In genomic region chr8:88605361-88606040, GRCm38 (mm10) we compare ENCODE assay signal across 12 mouse cellular contexts. TPM values are rescaled to one million over a fixed set of nuclear protein-coding genes. Genes with fewer than 3 reads are reported as not detected.
DNase-seq lines count a peak whose midpoint lies in the region; ATAC-seq lines count a peak whose summit lies in the region.
"Had no signal": no experiment of that assay in that cellular context is flagged by ENCODE, and none has a peak within 500 bp of the region (broad histone marks: within the 10 kb centered on the region; RNA-seq: fewer than 3 reads in every experiment).

No protein-coding gene starts in this region.

- no peak for ATAC-seq in forebrain, embryonic 14.5 days
- ATAC-seq in forebrain, embryonic 15.5 days (replicated peaks): no peak
- no peak for ATAC-seq in midbrain, embryonic 11.5 days (ENCODE audit: low FRiP score)
- no peak for ATAC-seq in midbrain, embryonic 16.5 days
- peak; percentile 58 to 61 for ATAC-seq in hematopoietic stem cell, adult 5-6 weeks (replicated peaks in 1 of 2; ENCODE audit: insufficient read depth in 1 of 2, low FRiP score in 2 of 2, low TSS enrichment in 1 of 2, low read depth in 1 of 2, poor library complexity in 2 of 2, severe bottlenecking in 2 of 2)
- ATAC-seq: CD4-positive, CD25-positive, alpha-beta regulatory T cell, adult 4 months had no signal

- WGBS in forebrain, embryonic 14.5 days: 47% methylated on average over 13 of the region's 13 CpGs
- 50% methylated on average over 13 of the region's 13 CpGs for WGBS in forebrain, embryonic 15.5 days
- WGBS in midbrain, embryonic 11.5 days: 35% methylated on average over 13 of the region's 13 CpGs
- 34% methylated on average over 13 of the region's 13 CpGs for WGBS in midbrain, embryonic 16.5 days

- H3K27me3 ChIP-seq in forebrain, embryonic 14.5 days (replicated peaks; ENCODE audit: control insufficient read depth, insufficient read depth, low read length): no peaks in the 10 kb centered on the region
- no peaks in the 10 kb centered on the region for H3K27me3 ChIP-seq in forebrain, embryonic 15.5 days
- H3K27me3 ChIP-seq in midbrain, embryonic 11.5 days (ENCODE audit: control insufficient read depth, insufficient read depth, low read length): no peaks in the 10 kb centered on the region
- H3K27me3 ChIP-seq in midbrain, embryonic 16.5 days (ENCODE audit: control insufficient read depth, insufficient read depth, low read depth, low read length): no peaks in the 10 kb centered on the region
- H3K27me3 ChIP-seq: liver, embryonic 15.5 days had no signal

- no peak overlapping the region for H3K4me2 ChIP-seq in forebrain, embryonic 14.5 days (ENCODE audit: low read length)
- no peak overlapping the region for H3K4me2 ChIP-seq in forebrain, embryonic 15.5 days (replicated peaks)
- H3K4me2 ChIP-seq in midbrain, embryonic 11.5 days: no peak overlapping the region
- H3K4me2 ChIP-seq in midbrain, embryonic 16.5 days (ENCODE audit: low read length): no peak overlapping the region
- H3K4me2 ChIP-seq: liver, embryonic 15.5 days had no signal

- H3K9me3 ChIP-seq in forebrain, embryonic 14.5 days (replicated peaks; ENCODE audit: control insufficient read depth, low read length): no peaks in the 10 kb centered on the region; the same call in 1 of the 2 replicates
- no peaks in the 10 kb centered on the region for H3K9me3 ChIP-seq in forebrain, embryonic 15.5 days
- H3K9me3 ChIP-seq in midbrain, embryonic 11.5 days (ENCODE audit: control insufficient read depth, low read length): peaks cover 7% of the 10 kb centered on the region; the same call in 1 of the 2 replicates
- H3K9me3 ChIP-seq in midbrain, embryonic 16.5 days (replicated peaks; ENCODE audit: control insufficient read depth, low read length, poor library complexity, severe bottlenecking): no peaks in the 10 kb centered on the region; the same call in 1 of the 2 replicates
- H3K9me3 ChIP-seq: liver, embryonic 15.5 days had no signal

- no peak overlapping the region for H3K9ac ChIP-seq in forebrain, embryonic 14.5 days (ENCODE audit: low read length)
- no peak overlapping the region for H3K9ac ChIP-seq in forebrain, embryonic 15.5 days (replicated peaks)
- H3K9ac ChIP-seq in midbrain, embryonic 11.5 days (ENCODE audit: low read length): no peak overlapping the region
- H3K9ac ChIP-seq in midbrain, embryonic 16.5 days (ENCODE audit: low read depth, low read length): no peak overlapping the region
- H3K9ac ChIP-seq: liver, embryonic 15.5 days had no signal

- H3K36me3 ChIP-seq in forebrain, embryonic 14.5 days (ENCODE audit: control insufficient read depth, insufficient read depth, low read length): no peaks in the 10 kb centered on the region
- H3K36me3 ChIP-seq in forebrain, embryonic 15.5 days: no peaks in the 10 kb centered on the region
- no peaks in the 10 kb centered on the region for H3K36me3 ChIP-seq in midbrain, embryonic 11.5 days (ENCODE audit: control insufficient read depth, insufficient read depth, low read length)
- no peaks in the 10 kb centered on the region for H3K36me3 ChIP-seq in midbrain, embryonic 16.5 days (ENCODE audit: control insufficient read depth, insufficient read depth, low read length)
- H3K36me3 ChIP-seq: liver, embryonic 15.5 days had no signal

- no peak overlapping the region for H3K4me3 ChIP-seq in forebrain, embryonic 14.5 days (ENCODE audit: low read depth, low read length)
- no peak overlapping the region for H3K4me3 ChIP-seq in forebrain, embryonic 15.5 days
- H3K4me3 ChIP-seq in midbrain, embryonic 11.5 days (ENCODE audit: low read depth, low read length): no peak overlapping the region
- H3K4me3 ChIP-seq in midbrain, embryonic 16.5 days (ENCODE audit: low read depth, low read length): no peak overlapping the region
- H3K4me3 ChIP-seq: liver, embryonic 15.5 days had no signal

- H3K4me1 ChIP-seq in forebrain, embryonic 14.5 days (ENCODE audit: control insufficient read depth, insufficient read depth, low read length): peaks cover 23% of the 10 kb centered on the region
- peaks cover 31% of the 10 kb centered on the region for H3K4me1 ChIP-seq in forebrain, embryonic 15.5 days
- H3K4me1 ChIP-seq in midbrain, embryonic 11.5 days (ENCODE audit: control insufficient read depth, insufficient read depth, low read length): peaks cover 23% of the 10 kb centered on the region
- H3K4me1 ChIP-seq in midbrain, embryonic 16.5 days (ENCODE audit: control insufficient read depth, insufficient read depth, low read length): peaks cover 23% of the 10 kb centered on the region
- H3K4me1 ChIP-seq: liver, embryonic 15.5 days had no signal

- no peak overlapping the region for H3K27ac ChIP-seq in forebrain, embryonic 14.5 days (ENCODE audit: low read depth, low read length)
- H3K27ac ChIP-seq in forebrain, embryonic 15.5 days (replicated peaks): no peak overlapping the region
- no peak overlapping the region for H3K27ac ChIP-seq in midbrain, embryonic 11.5 days (ENCODE audit: low read depth, low read length)
- H3K27ac ChIP-seq in midbrain, embryonic 16.5 days (ENCODE audit: low read length): no peak overlapping the region
- H3K27ac ChIP-seq: liver, embryonic 15.5 days had no signal

- peak; percentile 30 for DNase-seq in forebrain, embryonic 14.5 days (ENCODE audit: low spot score)
- peak; percentile 84 for DNase-seq in midbrain, embryonic 11.5 days (ENCODE audit: low spot score, missing footprints)
- DNase-seq in mesoderm, embryonic 11.5 days (ENCODE audit: low read depth, low spot score): peak; percentile 15
- no peak for DNase-seq in left cerebral cortex, adult 8-10 months (ENCODE audit: low spot score in 2 of 2)
- no peak for DNase-seq in thymus, postnatal 4 days
- DNase-seq: cerebellum, postnatal 36 days; thymus, postnatal 14 days had no signal

RNA-seq across cellular contexts. Expression of gene Snx20, which starts 30.4 kb away (rescaled TPM):
- 1.2 and 1.7 TPM in 2 replicates for polyA plus RNA-seq in forebrain, embryonic 14.5 days (2014; fragmentation: Nextera tagmentation; extraction: Ambion mirVana)
- polyA plus RNA-seq in forebrain, embryonic 15.5 days (2015; fragmentation: Nextera tagmentation; extraction: Ambion mirVana): 0.81 and 1.2 TPM in 2 replicates
- 0.74 and 1.4 TPM in 2 replicates for polyA plus RNA-seq in midbrain, embryonic 11.5 days (2014; fragmentation: Nextera tagmentation; extraction: Ambion mirVana)
- polyA plus RNA-seq in midbrain, embryonic 16.5 days (2015; fragmentation: Nextera tagmentation; extraction: Ambion mirVana): 1.3 and 1.5 TPM in 2 replicates
- total RNA-seq in hematopoietic stem cell, adult 5-6 weeks (2017): 12.2 and 13.9 TPM in 2 replicates
- 1 to 10 TPM; 1.1 to 4.1 (median 2.3) TPM for total RNA-seq in left cerebral cortex, adult 8-10 months (2022)

RNA-seq across cellular contexts. Expression of gene Nod2, which starts 41.6 kb away (rescaled TPM):
- polyA plus RNA-seq in forebrain, embryonic 14.5 days (2014; fragmentation: Nextera tagmentation; extraction: Ambion mirVana): 0.09 and 0.11 TPM in 2 replicates
- 0.15 and 0.20 TPM in 2 replicates for polyA plus RNA-seq in forebrain, embryonic 15.5 days (2015; fragmentation: Nextera tagmentation; extraction: Ambion mirVana)
- polyA plus RNA-seq in midbrain, embryonic 11.5 days (2014; fragmentation: Nextera tagmentation; extraction: Ambion mirVana): 0.04 and 0.14 TPM in 2 replicates
- polyA plus RNA-seq in midbrain, embryonic 16.5 days (2015; fragmentation: Nextera tagmentation; extraction: Ambion mirVana): 0.12 and 0.19 TPM in 2 replicates
- 0.94 and 1.1 TPM in 2 replicates for total RNA-seq in hematopoietic stem cell, adult 5-6 weeks (2017)
- total RNA-seq in left cerebral cortex, adult 8-10 months (2022): 1 to 10 TPM in 1 of 4 experiments, under 1 TPM in 3; 0.62 to 1.0 (median 0.84) TPM

Comparison
In these comparisons a context has a peak if more than half of its experiments do, and no peak if none do; other contexts are left out.
1. ATAC-seq: peak in hematopoietic stem cell, adult 5-6 weeks (2 of 2); none in forebrain, embryonic 14.5 days (single experiment), forebrain, embryonic 15.5 days (single experiment), midbrain, embryonic 11.5 days (single experiment) and midbrain, embryonic 16.5 days (single experiment).
2. DNase-seq: peak in forebrain, embryonic 14.5 days (single experiment), midbrain, embryonic 11.5 days (single experiment) and mesoderm, embryonic 11.5 days (single experiment); none in left cerebral cortex, adult 8-10 months (0 of 2) and thymus, postnatal 4 days (single experiment).